Mouse (Mus musculus) intestine, embryonic 14.5 days (tissue): ENCODE data around the gene Farp2. TPM values are rescaled to one million over a fixed set of nuclear protein-coding genes. Genes with fewer than 3 reads are reported as not detected.

ENCODE experiments used
- ATAC-seq: fragments of 200-750 bp; cut with Nextera tagmentation; replicated peaks from 2 replicates; pipeline ENCODE4 v1.8.0; 2017; ENCODE audit warnings: low read depth, moderate number of reproducible peaks, moderate TSS enrichment, moderate library complexity; ENCODE audit not compliant: low FRiP score, low TSS enrichment
- DNase-seq: peaks from one replicate; pipeline ENCODE4 v3.0.0-alpha.2; 2018; ENCODE audit warnings: low spot score
- H3K27ac ChIP-seq: fragments of 300-500 bp; sonication (generic); 2 replicates; pipeline ENCODE4 v1.5.1; 2014; ENCODE audit warnings: low read depth, mild to moderate bottlenecking, control low read depth
- H3K27me3 ChIP-seq: fragments of 300-500 bp; sonication (generic); replicated peaks from 2 replicates; pipeline ENCODE4 v1.6.1; 2014; ENCODE audit warnings: low read length, control low read depth; ENCODE audit not compliant: control insufficient read depth, insufficient read depth
- H3K36me3 ChIP-seq: fragments of 300-500 bp; sonication (generic); 2 replicates; pipeline ENCODE4 v1.6.1; 2014; ENCODE audit warnings: low read length, control low read depth; ENCODE audit not compliant: control insufficient read depth, insufficient read depth
- H3K4me1 ChIP-seq: fragments of 300-500 bp; sonication (generic); replicated peaks from 2 replicates; pipeline ENCODE4 v1.6.1; 2014; ENCODE audit warnings: low read length, control low read depth, mixed read lengths; ENCODE audit not compliant: control insufficient read depth, insufficient read depth
- H3K4me2 ChIP-seq: fragments of 300-500 bp; sonication (generic); 2 replicates; pipeline ENCODE4 v1.6.1; 2014; ENCODE audit warnings: low read length
- H3K4me3 ChIP-seq: fragments of 300-500 bp; sonication (generic); 2 replicates; pipeline ENCODE4 v1.5.1; 2014; ENCODE audit warnings: low read depth, low read length, control low read depth, mixed read lengths
- H3K9ac ChIP-seq: fragments of 300-500 bp; sonication (generic); 2 replicates; pipeline ENCODE4 v1.6.1; 2014; ENCODE audit warnings: mild to moderate bottlenecking, low read length
- H3K9me3 ChIP-seq: fragments of 300-500 bp; sonication (generic); 2 replicates; pipeline ENCODE4 v1.6.1; 2016; ENCODE audit warnings: low read length, control low read depth; ENCODE audit not compliant: control insufficient read depth
- whole genome bisulfite sequencing: fragments of 180-500 bp; shearing (Covaris S2); extraction: QIAGEN DNeasy Blood & Tissue Kit; methylation state at CpG from one replicate; pipeline ENCODE4 v1.1.7; 2014; 5-methylcytosine and 5-hydroxymethylcytosine counted together
- polyA plus RNA-seq: library from polyadenylated mRNA; unstranded; fragments of >200 nt; fragmentation: Nextera tagmentation; extraction: Ambion mirVana; gene quantifications from 2 replicates; pipeline ENCODE4 v1.2.1, GENCODE M21; 2014

Gene Farp2
- polyA plus RNA-seq, 1 experiment from 2014 or later = 7.2 TPM

GRCm38 (mm10) chr1:93537227-93537626 is 25.3 kb downstream of the Farp2 start:
- Histone ChIP-seq H3K4me2 (no peak overlapping the region), H3K9ac (no peak overlapping the region), H3K27me3 (no peaks in the 10 kb centered on the region), H3K4me3 (no peak overlapping the region), H3K36me3 (peaks cover 5% of the 10 kb centered on the region; the same call in 1 of the 2 replicates), H3K4me1 (no peaks in the 10 kb centered on the region), H3K27ac (no peak overlapping the region), H3K9me3 (0 out of 2 replicates have a peak, but pooled peaks cover 4% of the 10 kb centered on the region)
- WGBS = 93% methylated on average over 6 of the region's 6 CpGs
- DNase-seq (no peak), ATAC-seq (no peak)

- H3K9ac ChIP-seq = no peak overlapping the region
- H3K4me3 ChIP-seq = no peak overlapping the region
- no peak overlapping the region for H3K27ac ChIP-seq
- no peaks in the 10 kb centered on the region for H3K9me3 ChIP-seq
- no peaks in the 10 kb centered on the region for H3K4me1 ChIP-seq
- DNase-seq (no peak), ATAC-seq (no peak)
- H3K36me3 ChIP-seq = no peaks in the 10 kb centered on the region
- H3K4me2 ChIP-seq = no peak overlapping the region
- H3K27me3 ChIP-seq = no peaks in the 10 kb centered on the region
- WGBS = 78% methylated on average over 2 of the region's 2 CpGs
Observed at GRCm38 (mm10) chr1:93543196-93543595, 31.3 kb downstream of the Farp2 start.

GRCm38 (mm10) chr1:93547286-93547685 is 35.4 kb downstream of the Farp2 start:
- no peak for DNase-seq
- Histone ChIP-seq H3K4me1 (no peaks in the 10 kb centered on the region), H3K27me3 (no peaks in the 10 kb centered on the region), H3K36me3 (no peaks in the 10 kb centered on the region), H3K9me3 (no peaks in the 10 kb centered on the region), H3K4me2 (no peak overlapping the region), H3K9ac (no peak overlapping the region), H3K27ac (no peak overlapping the region), H3K4me3 (no peak overlapping the region)
- no peak for ATAC-seq
- WGBS = 77% methylated on average over 1 of the region's 1 CpGs

- no peak overlapping the region for H3K9ac ChIP-seq
- ATAC-seq (no peak), DNase-seq (no peak)
- no peak overlapping the region for H3K4me3 ChIP-seq
- WGBS = 75% methylated on average over 5 of the region's 5 CpGs
- H3K27ac ChIP-seq = no peak overlapping the region
- H3K27me3 ChIP-seq = no peaks in the 10 kb centered on the region
- no peaks in the 10 kb centered on the region for H3K4me1 ChIP-seq
- H3K36me3 ChIP-seq = no peaks in the 10 kb centered on the region
- no peaks in the 10 kb centered on the region for H3K9me3 ChIP-seq
- no peak overlapping the region for H3K4me2 ChIP-seq
Observed at GRCm38 (mm10) chr1:93551427-93551826, 39.5 kb downstream of the Farp2 start.

- no peak overlapping the region for H3K27ac ChIP-seq
- H3K9me3 ChIP-seq = no peaks in the 10 kb centered on the region
- DNase-seq = no peak
- H3K4me2 ChIP-seq = no peak overlapping the region
- no peaks in the 10 kb centered on the region for H3K27me3 ChIP-seq
- H3K36me3 ChIP-seq = 0 out of 2 replicates have a peak, but pooled peaks cover 7% of the 10 kb centered on the region
- 77% methylated on average over 7 of the region's 7 CpGs for WGBS
- H3K4me1 ChIP-seq = no peaks in the 10 kb centered on the region
- no peak for ATAC-seq
- no peak overlapping the region for H3K4me3 ChIP-seq
- no peak overlapping the region for H3K9ac ChIP-seq
Observed at GRCm38 (mm10) chr1:93563224-93563623, 51.3 kb downstream of the Farp2 start.

GRCm38 (mm10) chr1:93563649-93564048 is 51.8 kb downstream of the Farp2 start:
- 0 out of 2 replicates have a peak, but pooled peaks cover 7% of the 10 kb centered on the region for H3K36me3 ChIP-seq
- WGBS = 63% methylated on average over 1 of the region's 1 CpGs
- no peak overlapping the region for H3K4me2 ChIP-seq
- H3K4me1 ChIP-seq = no peaks in the 10 kb centered on the region
- no peaks in the 10 kb centered on the region for H3K9me3 ChIP-seq
- no peak for DNase-seq
- H3K9ac ChIP-seq = no peak overlapping the region
- no peak overlapping the region for H3K27ac ChIP-seq
- no peak for ATAC-seq
- no peak overlapping the region for H3K4me3 ChIP-seq
- no peaks in the 10 kb centered on the region for H3K27me3 ChIP-seq

- Histone ChIP-seq H3K27ac (no peak overlapping the region), H3K36me3 (0 out of 2 replicates have a peak, but pooled peaks cover 7% of the 10 kb centered on the region), H3K9ac (no peak overlapping the region), H3K4me1 (no peaks in the 10 kb centered on the region), H3K4me3 (no peak overlapping the region), H3K9me3 (no peaks in the 10 kb centered on the region), H3K4me2 (no peak overlapping the region), H3K27me3 (no peaks in the 10 kb centered on the region)
- no peak for DNase-seq
- 85% methylated on average over 3 of the region's 3 CpGs for WGBS
- no peak for ATAC-seq
Observed at GRCm38 (mm10) chr1:93564781-93565180, 52.9 kb downstream of the Farp2 start.

- H3K4me3 ChIP-seq = no peak overlapping the region
- no peak overlapping the region for H3K4me2 ChIP-seq
- H3K27ac ChIP-seq = no peak overlapping the region; the same call in 1 of the 2 replicates
- DNase-seq (no peak), ATAC-seq (no peak)
- no peaks in the 10 kb centered on the region for H3K4me1 ChIP-seq
- no peaks in the 10 kb centered on the region for H3K9me3 ChIP-seq
- 51% methylated on average over 3 of the region's 3 CpGs for WGBS
- 0 out of 2 replicates have a peak, but pooled peaks cover 12% of the 10 kb centered on the region for H3K36me3 ChIP-seq
- H3K27me3 ChIP-seq = no peaks in the 10 kb centered on the region
- no peak overlapping the region for H3K9ac ChIP-seq
Observed at GRCm38 (mm10) chr1:93567013-93567412, 55.1 kb downstream of the Farp2 start.

- Histone ChIP-seq H3K9ac (no peak overlapping the region), H3K4me1 (no peaks in the 10 kb centered on the region), H3K4me3 (no peak overlapping the region), H3K4me2 (no peak overlapping the region), H3K27me3 (no peaks in the 10 kb centered on the region), H3K9me3 (no peaks in the 10 kb centered on the region), H3K27ac (no peak overlapping the region; the same call in 1 of the 2 replicates), H3K36me3 (0 out of 2 replicates have a peak, but pooled peaks cover 8% of the 10 kb centered on the region)
- peak; percentile 65 for DNase-seq
- peak; percentile 79; the same call in 1 of the 2 replicates for ATAC-seq
- WGBS = 60% methylated on average over 9 of the region's 9 CpGs
Observed at GRCm38 (mm10) chr1:93567717-93568497, 56.0 kb downstream of the Farp2 start.
